Mouse (Mus musculus): Measurements from ENCODE around the gene Clcn3. TPM values are rescaled to one million over a fixed set of nuclear protein-coding genes. Genes with fewer than 3 reads are reported as not detected.

Clcn3 gene
- total RNA-seq, 4 experiments from 2014 or later: 121 to 138 (median 128) TPM

- DNase-seq (ENCODE audit: low spot score in 2 of 2): no peak
Measured at GRCm38 (mm10) chr8:60952803-60953202, 30.3 kb downstream of the Clcn3 start.

GRCm38 (mm10) chr8:60951757-60952156, 31.3 kb downstream of the Clcn3 start:
- DNase-seq (ENCODE audit: low spot score in 2 of 2): no peak

GRCm38 (mm10) chr8:60951271-60951670, 31.8 kb downstream of the Clcn3 start:
- DNase-seq (ENCODE audit: low spot score in 2 of 2): no peak

GRCm38 (mm10) chr8:60949859-60950258, 33.2 kb downstream of the Clcn3 start:
- no peak for DNase-seq (ENCODE audit: low spot score in 2 of 2)

- DNase-seq (ENCODE audit: low spot score in 2 of 2): no peak
Measured at GRCm38 (mm10) chr8:60947503-60947902, 35.6 kb downstream of the Clcn3 start.

- no peak for DNase-seq (ENCODE audit: low spot score in 2 of 2)
Measured at GRCm38 (mm10) chr8:60942867-60943266, 40.2 kb downstream of the Clcn3 start.

- DNase-seq (ENCODE audit: low spot score in 2 of 2): no peak
Measured at GRCm38 (mm10) chr8:60938717-60939424, 44.2 kb downstream of the Clcn3 start.

GRCm38 (mm10) chr8:60933617-60934016, 49.5 kb downstream of the Clcn3 start:
- no peak for DNase-seq (ENCODE audit: low spot score in 2 of 2)

GRCm38 (mm10) chr8:60920176-60920575, 62.9 kb downstream of the Clcn3 start:
- DNase-seq (ENCODE audit: low spot score in 2 of 2): no peak

GRCm38 (mm10) chr8:60919069-60919468, 64.0 kb downstream of the Clcn3 start:
- DNase-seq (ENCODE audit: low spot score in 2 of 2): no peak

GRCm38 (mm10) chr8:60912554-60912953, 70.5 kb downstream of the Clcn3 start:
- DNase-seq (ENCODE audit: low spot score in 2 of 2): no peak

- DNase-seq (ENCODE audit: low spot score in 2 of 2): no peak
Measured at GRCm38 (mm10) chr8:60912081-60912480, 71.0 kb downstream of the Clcn3 start.

- DNase-seq (ENCODE audit: low spot score in 2 of 2): no peak
Measured at GRCm38 (mm10) chr8:60900147-60900546, 83.0 kb downstream of the Clcn3 start.

GRCm38 (mm10) chr8:60895878-60896277, 87.2 kb downstream of the Clcn3 start:
- no peak for DNase-seq (ENCODE audit: low spot score in 2 of 2)

GRCm38 (mm10) chr8:60891757-60892156, 91.3 kb downstream of the Clcn3 start:
- DNase-seq (ENCODE audit: low spot score in 2 of 2): no peak

GRCm38 (mm10) chr8:60890520-60890874, 92.6 kb downstream of the Clcn3 start:
- no peak for DNase-seq (ENCODE audit: low spot score in 2 of 2)

GRCm38 (mm10) chr8:60889843-60890519, 93.1 kb downstream of the Clcn3 start, which contains the start of gene Hpf1:
Hpf1 (plus strand) TSS chr8:60890418.
- DNase-seq (ENCODE audit: low spot score in 2 of 2): peak; percentile 65 to 92

GRCm38 (mm10) chr8:60889131-60889842, 93.8 kb downstream of the Clcn3 start:
- DNase-seq (ENCODE audit: low spot score in 2 of 2): peak in 1 of 2 experiments; percentile 45

- no peak for DNase-seq (ENCODE audit: low spot score in 2 of 2)
Measured at GRCm38 (mm10) chr8:60886736-60887135, 96.4 kb downstream of the Clcn3 start.

- no peak for DNase-seq (ENCODE audit: low spot score in 2 of 2)
Measured at GRCm38 (mm10) chr8:60883419-60884137, 99.5 kb downstream of the Clcn3 start.

GRCm38 (mm10) chr8:60878617-60879016, 104.5 kb downstream of the Clcn3 start:
- DNase-seq (ENCODE audit: low spot score in 2 of 2): no peak

Measured in left cerebral cortex, adult 8-10 months (tissue).